Mouse (Mus musculus): ENCODE measurements around the gene Gja5. TPM values are rescaled to one million over a fixed set of nuclear protein-coding genes. Genes with fewer than 3 reads are reported as not detected.

Gene Gja5
- polyA plus RNA-seq (2012; rRNA removed), result 0.48 and 0.53 TPM in 2 replicates

DNA sequence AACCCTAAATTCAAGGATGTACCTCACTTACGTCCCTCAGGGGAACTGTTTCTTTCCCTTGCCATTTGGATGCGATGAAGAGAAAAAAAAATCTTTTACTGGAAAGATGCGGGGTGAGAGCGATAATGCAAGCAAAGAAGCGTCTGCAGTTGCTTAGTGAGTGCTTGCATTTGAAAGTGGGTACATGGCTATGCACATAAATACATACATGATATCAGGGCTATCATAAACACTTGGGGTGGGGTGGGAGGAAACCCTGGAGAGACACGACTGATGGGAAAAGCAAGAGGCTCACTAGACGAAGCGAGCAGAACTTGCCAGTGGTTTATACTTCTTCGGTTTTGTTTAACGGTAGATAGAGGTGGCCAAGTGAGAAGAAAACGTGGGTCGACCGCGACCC lies at the start of gene Gja5:
Gene Gja5, plus strand, starts transcription at position 301 of the 400 bp plus-strand sequence.
- H3K4me1 ChIP-seq (ENCODE audit: control insufficient read depth, insufficient read depth, low read length), result no peaks in the 10 kb centered on the region; the same call in 1 of the 2 replicates
- TF ChIP-seq POLR2A (IDR thresholded peaks at IDR 0.05; ENCODE audit: extremely low read depth, insufficient read depth, low read length), result no peak
- TF ChIP-seq CTCF (IDR thresholded peaks at IDR 0.05; ENCODE audit: extremely low read depth, insufficient read depth, low read length), result no peak
- H3K27ac ChIP-seq (ENCODE audit: insufficient read depth, low read length), result peak within 1 kb of the TSS; percentile 49; the same call in 1 of the 2 replicates
- H3K4me3 ChIP-seq (ENCODE audit: insufficient read depth, low read length), result peak within 1 kb of the TSS; percentile 91

DNA sequence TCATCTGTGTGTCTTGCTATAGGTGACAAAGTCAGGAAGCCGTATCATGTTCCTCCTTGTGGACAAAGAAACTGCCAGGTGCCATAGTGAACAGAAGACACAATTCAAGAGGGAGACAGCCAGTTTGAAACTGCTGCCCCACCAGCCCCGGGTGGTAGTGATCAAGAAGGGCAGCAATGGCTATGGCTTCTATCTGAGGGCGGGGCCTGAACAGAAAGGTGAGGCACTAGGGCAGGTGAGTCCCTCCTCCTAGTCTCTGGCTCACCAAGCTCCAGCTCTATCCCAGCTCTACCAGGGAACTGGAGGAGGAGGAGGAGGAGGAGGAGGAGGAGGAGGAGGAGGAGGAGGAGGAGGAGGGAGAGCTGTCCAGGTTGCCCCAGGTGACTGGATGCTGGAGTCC lies 48.7 kb upstream of the Gja5 start:
- Histone ChIP-seq H3K4me3 (ENCODE audit: insufficient read depth, low read length) (no peak overlapping the region), H3K4me1 (ENCODE audit: control insufficient read depth, insufficient read depth, low read length) (peaks cover 3% of the 10 kb centered on the region; the same call in 1 of the 2 replicates), H3K27ac (ENCODE audit: insufficient read depth, low read length) (no peak overlapping the region)
- no peak for TF ChIP-seq POLR2A (IDR thresholded peaks at IDR 0.05; ENCODE audit: extremely low read depth, insufficient read depth, low read length)

DNA sequence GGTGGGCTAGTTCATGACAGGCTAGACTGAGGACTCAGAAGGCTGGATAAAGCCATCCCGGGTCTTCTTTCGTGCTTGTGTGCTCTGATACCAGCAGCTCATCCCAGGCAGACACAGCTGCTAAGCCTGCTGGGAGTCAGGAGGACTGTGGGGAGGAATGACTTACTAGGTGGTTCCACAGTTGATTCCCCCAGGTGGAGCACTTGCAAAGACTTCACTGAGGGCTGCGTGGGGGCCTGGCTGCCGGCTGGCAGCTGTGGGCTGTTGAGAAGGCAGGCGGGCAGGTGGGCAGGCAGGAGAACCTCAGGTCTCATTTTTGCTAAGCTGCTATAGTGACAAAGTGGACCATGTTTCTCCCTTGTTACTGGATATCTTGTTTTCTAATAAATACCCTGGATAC lies 44.0 kb upstream of the Gja5 start:
- TF ChIP-seq POLR2A (IDR thresholded peaks at IDR 0.05; ENCODE audit: extremely low read depth, insufficient read depth, low read length) (no peak), CTCF (IDR thresholded peaks at IDR 0.05; ENCODE audit: extremely low read depth, insufficient read depth, low read length) (no peak)
- Histone ChIP-seq H3K27ac (ENCODE audit: insufficient read depth, low read length) (no peak overlapping the region), H3K4me3 (ENCODE audit: insufficient read depth, low read length) (no peak overlapping the region), H3K4me1 (ENCODE audit: control insufficient read depth, insufficient read depth, low read length) (peaks cover 3% of the 10 kb centered on the region; the same call in 1 of the 2 replicates)

DNA sequence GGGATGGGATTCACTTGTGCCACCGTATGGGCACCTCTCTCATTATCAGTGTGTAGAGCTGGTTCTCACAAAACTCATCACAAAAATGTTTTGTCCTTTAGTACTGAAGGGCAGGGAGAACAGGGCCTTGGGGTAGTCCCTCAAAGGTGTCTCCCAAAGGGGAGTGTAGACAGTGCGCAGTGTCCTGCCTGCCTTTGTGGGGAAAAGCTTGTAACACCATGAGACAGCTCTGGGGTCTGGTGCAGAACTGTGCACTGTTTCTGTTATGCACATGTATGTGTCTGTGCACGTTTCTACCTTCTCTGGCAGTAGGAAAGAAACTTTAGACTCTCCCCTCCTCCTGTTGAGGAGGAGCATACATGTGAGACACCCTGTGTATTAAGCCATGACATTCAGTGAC lies 36.6 kb upstream of the Gja5 start:
- no peak for TF ChIP-seq POLR2A (IDR thresholded peaks at IDR 0.05; ENCODE audit: extremely low read depth, insufficient read depth, low read length)
- Histone ChIP-seq H3K27ac (ENCODE audit: insufficient read depth, low read length) (no peak overlapping the region), H3K4me3 (ENCODE audit: insufficient read depth, low read length) (no peak overlapping the region), H3K4me1 (ENCODE audit: control insufficient read depth, insufficient read depth, low read length) (no peaks in the 10 kb centered on the region; the same call in 1 of the 2 replicates)

DNA sequence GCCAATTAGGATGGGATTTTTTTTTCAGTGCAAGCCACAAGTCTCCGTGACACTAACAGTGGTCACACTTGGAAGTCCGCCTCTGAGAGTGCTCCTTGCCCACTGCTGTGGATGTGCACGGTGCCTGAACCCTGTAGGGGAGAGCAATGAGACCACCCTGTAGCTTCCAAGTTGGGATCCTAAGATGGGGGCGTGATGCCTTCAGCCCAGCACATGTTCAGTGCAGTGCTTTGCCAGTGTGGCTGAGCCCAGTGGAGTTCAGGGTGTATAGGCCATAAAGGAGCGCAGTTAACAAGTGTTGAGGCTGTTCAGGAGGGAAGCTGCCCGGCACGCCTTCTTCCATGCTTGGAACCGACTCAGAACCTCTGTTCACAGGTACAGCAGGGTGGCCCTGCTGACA lies 35.9 kb upstream of the Gja5 start:
- no peaks in the 10 kb centered on the region; the same call in 1 of the 2 replicates for H3K4me1 ChIP-seq (ENCODE audit: control insufficient read depth, insufficient read depth, low read length)

DNA sequence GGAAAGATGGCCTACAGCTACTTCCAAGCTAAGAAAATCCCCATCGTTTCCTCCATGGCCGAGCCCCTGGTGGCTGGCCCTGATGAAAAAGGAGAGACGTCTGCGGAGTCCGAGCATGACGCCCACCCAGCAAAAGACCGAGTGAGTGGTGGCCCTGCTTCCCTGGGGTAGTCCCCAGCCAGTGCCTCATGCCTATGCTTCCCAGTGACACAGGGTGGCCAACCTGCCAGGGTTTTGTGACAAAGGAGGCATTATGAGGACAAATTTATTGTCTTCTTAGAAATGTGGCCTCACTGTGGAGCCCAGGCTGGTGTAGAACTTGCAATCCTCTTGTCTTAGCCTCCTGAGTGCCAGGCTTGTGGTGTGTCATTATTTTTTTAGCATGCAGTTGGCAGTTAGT lies 35.4 kb upstream of the Gja5 start:
- TF ChIP-seq POLR2A (IDR thresholded peaks at IDR 0.05; ENCODE audit: extremely low read depth, insufficient read depth, low read length), result no peak
- no peak for TF ChIP-seq CTCF (IDR thresholded peaks at IDR 0.05; ENCODE audit: extremely low read depth, insufficient read depth, low read length)
- Histone ChIP-seq H3K4me3 (ENCODE audit: insufficient read depth, low read length) (no peak overlapping the region), H3K4me1 (ENCODE audit: control insufficient read depth, insufficient read depth, low read length) (no peaks in the 10 kb centered on the region; the same call in 1 of the 2 replicates), H3K27ac (ENCODE audit: insufficient read depth, low read length) (no peak overlapping the region)

More for the DNA sequence above, 35.9 kb upstream of the Gja5 start:
- no peak overlapping the region for H3K27ac ChIP-seq (ENCODE audit: insufficient read depth, low read length)
- H3K4me3 ChIP-seq (ENCODE audit: insufficient read depth, low read length), result no peak overlapping the region
- no peak for TF ChIP-seq POLR2A (IDR thresholded peaks at IDR 0.05; ENCODE audit: extremely low read depth, insufficient read depth, low read length)
- no peak for TF ChIP-seq CTCF (IDR thresholded peaks at IDR 0.05; ENCODE audit: extremely low read depth, insufficient read depth, low read length)

DNA sequence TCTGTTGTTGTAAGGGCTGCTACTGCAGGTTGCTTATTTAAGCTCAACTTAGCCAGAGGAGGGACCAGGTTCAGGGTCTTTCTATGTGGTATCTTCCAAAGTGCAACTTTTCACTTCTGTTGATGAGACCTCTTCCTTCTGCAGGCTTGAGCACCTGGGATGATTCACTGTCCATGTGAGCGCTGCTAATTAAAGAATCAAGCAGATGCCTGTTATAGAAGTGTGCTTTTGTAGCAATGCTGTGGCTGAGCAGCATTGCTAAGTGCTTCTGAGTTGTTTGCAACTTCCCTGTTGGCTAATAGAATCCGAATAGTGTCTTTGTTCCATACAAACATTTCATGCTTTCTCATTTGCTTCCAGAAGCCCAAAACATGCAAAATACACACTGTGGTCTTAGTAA lies 34.2 kb upstream of the Gja5 start:
- H3K4me3 ChIP-seq (ENCODE audit: insufficient read depth, low read length), result no peak overlapping the region
- H3K4me1 ChIP-seq (ENCODE audit: control insufficient read depth, insufficient read depth, low read length), result no peaks in the 10 kb centered on the region; the same call in 1 of the 2 replicates
- H3K27ac ChIP-seq (ENCODE audit: insufficient read depth, low read length), result no peak overlapping the region
- TF ChIP-seq CTCF (IDR thresholded peaks at IDR 0.05; ENCODE audit: extremely low read depth, insufficient read depth, low read length) (no peak), POLR2A (IDR thresholded peaks at IDR 0.05; ENCODE audit: extremely low read depth, insufficient read depth, low read length) (no peak)

DNA sequence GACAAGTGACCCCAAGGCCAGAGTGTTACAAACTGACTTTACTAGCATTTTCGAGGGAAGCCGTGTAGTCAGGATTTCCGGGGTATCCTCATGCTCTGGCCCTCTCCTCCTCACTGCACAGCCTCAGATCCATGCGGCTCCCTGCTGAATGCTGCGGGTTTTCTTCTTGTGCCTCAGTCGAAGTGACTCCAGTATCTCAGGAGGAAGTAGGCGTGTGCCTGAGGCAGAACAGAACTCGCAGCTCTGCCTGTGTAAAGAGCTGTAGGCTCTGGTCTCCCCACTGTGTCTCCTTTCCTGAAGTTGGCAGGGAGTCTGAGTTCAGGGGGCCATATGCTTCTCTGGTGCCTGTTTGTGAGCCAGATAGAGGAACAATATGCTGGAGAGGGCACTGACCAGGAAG lies 33.4 kb upstream of the Gja5 start:
- H3K4me3 ChIP-seq (ENCODE audit: insufficient read depth, low read length), result no peak overlapping the region
- TF ChIP-seq POLR2A (IDR thresholded peaks at IDR 0.05; ENCODE audit: extremely low read depth, insufficient read depth, low read length), result no peak
- no peak for TF ChIP-seq CTCF (IDR thresholded peaks at IDR 0.05; ENCODE audit: extremely low read depth, insufficient read depth, low read length)
- H3K27ac ChIP-seq (ENCODE audit: insufficient read depth, low read length), result no peak overlapping the region
- H3K4me1 ChIP-seq (ENCODE audit: control insufficient read depth, insufficient read depth, low read length), result no peaks in the 10 kb centered on the region; the same call in 1 of the 2 replicates

DNA sequence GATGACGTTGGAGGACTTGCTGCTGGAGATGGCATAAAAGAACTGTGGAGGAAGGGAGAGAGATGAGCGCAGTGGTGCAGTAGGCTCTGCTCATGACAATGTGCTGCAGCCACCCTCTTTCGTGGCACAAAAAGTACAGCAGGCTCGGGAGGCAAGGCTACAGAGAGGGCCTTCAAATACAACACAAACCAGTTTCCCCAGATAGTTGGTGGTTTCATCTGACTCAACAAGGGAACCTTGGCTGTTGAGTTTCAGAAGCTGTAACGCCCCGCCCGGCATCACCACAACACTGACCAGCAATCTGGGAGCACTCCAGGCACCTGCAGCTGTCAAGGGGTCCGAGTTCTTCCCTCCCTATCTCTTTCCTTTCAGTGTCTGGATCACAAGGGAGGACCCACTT lies 32.0 kb upstream of the Gja5 start:
- no peak overlapping the region for H3K27ac ChIP-seq (ENCODE audit: insufficient read depth, low read length)
- no peak overlapping the region for H3K4me3 ChIP-seq (ENCODE audit: insufficient read depth, low read length)
- no peaks in the 10 kb centered on the region; the same call in 1 of the 2 replicates for H3K4me1 ChIP-seq (ENCODE audit: control insufficient read depth, insufficient read depth, low read length)
- no peak for TF ChIP-seq CTCF (IDR thresholded peaks at IDR 0.05; ENCODE audit: extremely low read depth, insufficient read depth, low read length)
- no peak for TF ChIP-seq POLR2A (IDR thresholded peaks at IDR 0.05; ENCODE audit: extremely low read depth, insufficient read depth, low read length)

DNA sequence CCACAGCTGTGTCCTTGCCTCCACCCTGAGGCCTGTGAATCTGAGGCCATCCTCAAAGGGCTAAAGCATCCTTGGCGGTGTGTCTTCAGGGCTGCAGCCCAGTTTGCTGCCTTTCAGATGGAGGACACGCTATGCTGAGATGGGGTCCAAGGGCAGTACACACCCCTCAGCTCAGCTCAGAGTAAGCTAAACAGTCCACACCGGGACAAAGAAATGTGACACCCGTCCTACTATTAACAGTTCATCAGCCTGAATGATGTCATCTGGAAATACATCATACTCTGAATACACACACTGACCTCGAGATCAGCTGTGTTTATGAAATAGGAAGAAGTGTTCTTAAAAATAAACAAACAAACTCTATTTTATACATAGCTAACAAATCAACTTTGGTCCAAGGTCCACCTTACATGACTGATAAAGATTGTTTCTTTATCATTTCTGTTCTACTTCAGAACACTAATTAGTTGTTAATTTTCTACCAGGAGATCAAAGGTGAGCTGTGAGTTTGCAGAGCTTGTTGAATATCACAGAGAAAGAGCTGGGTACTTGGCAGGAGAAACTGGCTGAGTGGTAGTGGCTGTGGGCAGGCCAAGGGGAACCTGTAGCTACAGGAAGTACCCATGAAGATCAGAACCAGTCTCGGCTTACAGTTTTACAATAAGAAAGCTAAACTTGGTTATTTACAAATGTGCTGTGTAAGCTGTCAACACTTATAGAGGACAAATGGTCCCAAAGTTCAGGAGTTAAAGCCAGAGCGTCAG lies 29.5 kb upstream of the Gja5 start:
- no peaks in the 10 kb centered on the region; the same call in 1 of the 2 replicates for H3K4me1 ChIP-seq (ENCODE audit: control insufficient read depth, insufficient read depth, low read length)
- TF ChIP-seq POLR2A (IDR thresholded peaks at IDR 0.05; ENCODE audit: extremely low read depth, insufficient read depth, low read length), result no peak
- TF ChIP-seq CTCF (IDR thresholded peaks at IDR 0.05; ENCODE audit: extremely low read depth, insufficient read depth, low read length), result no peak
- H3K27ac ChIP-seq (ENCODE audit: insufficient read depth, low read length), result no peak overlapping the region
- H3K4me3 ChIP-seq (ENCODE audit: insufficient read depth, low read length), result no peak overlapping the region
